Mouse (Mus musculus) 3134 (cell line): ENCODE results near the gene Dusp3.

Experiments used
- DNase-seq: peaks from one replicate; pipeline ENCODE4 v3.0.0-alpha.2; 2011; ENCODE audit warnings: low spot score; ENCODE audit not compliant: insufficient read length; ENCODE audit errors: extremely low read depth

Dusp3 gene

GRCm38 (mm10) chr11:101946525-101946924, 40.3 kb downstream of the Dusp3 start:
- no peak for DNase-seq

GRCm38 (mm10) chr11:101943055-101943454, 43.8 kb downstream of the Dusp3 start:
- no peak for DNase-seq

GRCm38 (mm10) chr11:101937108-101937507, 49.7 kb downstream of the Dusp3 start:
- no peak for DNase-seq

- no peak for DNase-seq
Measured at GRCm38 (mm10) chr11:101936421-101936820, 50.4 kb downstream of the Dusp3 start.

GRCm38 (mm10) chr11:101935743-101936142, 51.1 kb downstream of the Dusp3 start:
- no peak for DNase-seq

GRCm38 (mm10) chr11:101931978-101932377, 54.8 kb downstream of the Dusp3 start:
- DNase-seq: no peak

GRCm38 (mm10) chr11:101928030-101928762, 58.6 kb downstream of the Dusp3 start:
- no peak for DNase-seq

GRCm38 (mm10) chr11:101926951-101927589, 59.7 kb downstream of the Dusp3 start:
- DNase-seq: no peak

- DNase-seq: no peak
Measured at GRCm38 (mm10) chr11:101925636-101926035, 61.2 kb downstream of the Dusp3 start.

- no peak for DNase-seq
Measured at GRCm38 (mm10) chr11:101924441-101924976, 62.3 kb downstream of the Dusp3 start.

- DNase-seq: no peak
Measured at GRCm38 (mm10) chr11:101923988-101924387, 62.8 kb downstream of the Dusp3 start.

- peak; percentile 50 for DNase-seq
Measured at GRCm38 (mm10) chr11:101921361-101921952, 65.4 kb downstream of the Dusp3 start.
